Comparison of ENCODE assay signal across 30 mouse cellular contexts in the genomic region with DNA sequence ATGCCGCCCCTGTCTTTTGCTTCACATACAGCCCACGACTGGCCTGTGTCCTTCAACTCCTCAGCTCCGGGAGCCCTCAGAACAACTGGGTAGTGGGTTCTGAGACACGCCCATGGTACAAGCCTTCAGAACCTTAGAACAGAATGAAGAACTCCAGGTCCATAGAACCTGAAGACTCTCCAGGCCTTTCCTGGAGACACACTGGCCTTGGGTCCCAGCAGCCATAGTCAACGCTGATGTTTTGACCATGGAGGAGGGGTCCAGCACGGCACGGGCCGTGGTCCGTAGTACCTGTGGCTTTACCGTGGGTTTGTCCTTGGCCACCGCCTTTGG. TPM values are rescaled to one million over a fixed set of nuclear protein-coding genes. Genes with fewer than 3 reads are reported as not detected.
DNase-seq lines count a peak whose midpoint lies in the region; ATAC-seq lines count a peak whose summit lies in the region.
"Had no signal": no experiment of that assay in that cellular context is flagged by ENCODE, and none has a peak within 500 bp of the region (broad histone marks: within the 10 kb centered on the region; RNA-seq: fewer than 3 reads in every experiment).

A gene (minus strand): TSS at position 101 of the 333 bp plus-strand sequence.

- H3K9ac ChIP-seq in forebrain, embryonic 13.5 days, result 0 out of 2 replicates have a peak within 1 kb of the TSS, but pooled peaks have one; percentile 34
- H3K9ac ChIP-seq in forebrain, embryonic 16.5 days (replicated peaks; ENCODE audit: low read depth, low read length), result no peak within 1 kb of the TSS
- H3K9ac ChIP-seq in midbrain, embryonic 16.5 days (ENCODE audit: low read depth, low read length), result no peak within 1 kb of the TSS
- H3K9ac ChIP-seq in intestine, embryonic 15.5 days, result no peak within 1 kb of the TSS
- H3K9ac ChIP-seq: embryonic facial prominence, embryonic 12.5 days; forebrain, embryonic 15.5 days; heart, embryonic 12.5 days; liver, postnatal 0 days had no signal

- H3K27ac ChIP-seq in forebrain, embryonic 13.5 days, result no peak within 1 kb of the TSS
- H3K27ac ChIP-seq in forebrain, embryonic 16.5 days (ENCODE audit: low read length), result no peak within 1 kb of the TSS
- H3K27ac ChIP-seq in midbrain, embryonic 10.5 days (replicated peaks), result peak within 1 kb of the TSS; percentile 38; the same call in 1 of the 2 replicates
- H3K27ac ChIP-seq in midbrain, embryonic 16.5 days (ENCODE audit: low read length), result no peak within 1 kb of the TSS
- H3K27ac ChIP-seq in intestine, embryonic 15.5 days, result peak within 1 kb of the TSS; percentile 62
- H3K27ac ChIP-seq: embryonic facial prominence, embryonic 12.5 days; forebrain, embryonic 15.5 days; hindbrain, postnatal 0 days; left cerebral cortex, adult 2 months; macrophage had no signal

- H3K27me3 ChIP-seq in forebrain, embryonic 13.5 days, result 0 out of 2 replicates have a peak, but pooled peaks cover 5% of the 10 kb centered on the region
- H3K27me3 ChIP-seq in forebrain, embryonic 16.5 days (replicated peaks; ENCODE audit: control insufficient read depth, insufficient read depth, low read length), result no peaks in the 10 kb centered on the region
- H3K27me3 ChIP-seq in midbrain, embryonic 10.5 days (ENCODE audit: low read depth, poor library complexity, severe bottlenecking), result peaks cover 10% of the 10 kb centered on the region; the same call in 1 of the 2 replicates
- no peaks in the 10 kb centered on the region for H3K27me3 ChIP-seq in midbrain, embryonic 16.5 days (ENCODE audit: control insufficient read depth, insufficient read depth, low read depth, low read length)
- no peaks in the 10 kb centered on the region for H3K27me3 ChIP-seq in intestine, embryonic 15.5 days (replicated peaks)
- H3K27me3 ChIP-seq: embryonic facial prominence, embryonic 12.5 days; forebrain, embryonic 15.5 days had no signal

- intact Hi-C loops in heart, postnatal 10 days (cut with DNase I), result no loop called here

- no peaks in the 10 kb centered on the region for H3K4me1 ChIP-seq in forebrain, embryonic 13.5 days
- H3K4me1 ChIP-seq in forebrain, embryonic 16.5 days (replicated peaks; ENCODE audit: control insufficient read depth, insufficient read depth, low read length), result no peaks in the 10 kb centered on the region
- H3K4me1 ChIP-seq in midbrain, embryonic 10.5 days, result peaks cover 19% of the 10 kb centered on the region
- no peaks in the 10 kb centered on the region for H3K4me1 ChIP-seq in midbrain, embryonic 16.5 days (ENCODE audit: control insufficient read depth, insufficient read depth, low read length)
- H3K4me1 ChIP-seq in intestine, embryonic 15.5 days (replicated peaks), result peaks cover 9% of the 10 kb centered on the region
- H3K4me1 ChIP-seq: embryonic facial prominence, embryonic 12.5 days; forebrain, embryonic 15.5 days had no signal

- no peak for DNase-seq in midbrain, embryonic 10.5 days (ENCODE audit: low spot score)
- no peak for DNase-seq in heart, postnatal 10 days
- DNase-seq in cerebellum, adult 11 months, result no peak
- DNase-seq: adrenal gland, adult 2 months; cerebellum, adult 18-20 months; cerebellum, postnatal 14 days; gastrocnemius, postnatal 10 days; heart, postnatal 14 days; kidney, adult 2 months; layer of hippocampus, adult 9-11 months; liver, postnatal 0 days; right cerebral cortex, adult 18-20 months; thymus, postnatal 25 days had no signal

- H3K4me2 ChIP-seq in forebrain, embryonic 13.5 days, result no peak within 1 kb of the TSS
- no peak within 1 kb of the TSS for H3K4me2 ChIP-seq in forebrain, embryonic 16.5 days (ENCODE audit: low read length)
- H3K4me2 ChIP-seq in midbrain, embryonic 16.5 days (ENCODE audit: low read length), result no peak within 1 kb of the TSS
- H3K4me2 ChIP-seq in intestine, embryonic 15.5 days (replicated peaks), result peak within 1 kb of the TSS; percentile 35
- H3K4me2 ChIP-seq: embryonic facial prominence, embryonic 12.5 days; forebrain, embryonic 15.5 days; heart, embryonic 12.5 days; liver, embryonic 11.5 days had no signal

- no peak for ATAC-seq in forebrain, embryonic 13.5 days
- ATAC-seq in forebrain, embryonic 16.5 days, result no peak
- no peak for ATAC-seq in midbrain, embryonic 16.5 days
- ATAC-seq in intestine, embryonic 15.5 days, result no peak
- ATAC-seq: forebrain, embryonic 15.5 days; hindbrain, postnatal 0 days; liver, postnatal 0 days; lung, postnatal 0 days; Patski had no signal

- 80% methylated on average over 11 of the region's 11 CpGs for WGBS in forebrain, embryonic 13.5 days
- WGBS in forebrain, embryonic 16.5 days, result 81% methylated on average over 11 of the region's 11 CpGs
- WGBS in midbrain, embryonic 10.5 days, result 81% methylated on average over 11 of the region's 11 CpGs
- 79% methylated on average over 11 of the region's 11 CpGs for WGBS in midbrain, embryonic 16.5 days
- WGBS in intestine, embryonic 15.5 days, result 87% methylated on average over 11 of the region's 11 CpGs

- H3K9me3 ChIP-seq in forebrain, embryonic 13.5 days (replicated peaks), result no peaks in the 10 kb centered on the region
- no peaks in the 10 kb centered on the region for H3K9me3 ChIP-seq in forebrain, embryonic 16.5 days (ENCODE audit: control insufficient read depth, low read length)
- H3K9me3 ChIP-seq in midbrain, embryonic 10.5 days (replicated peaks), result no peaks in the 10 kb centered on the region
- no peaks in the 10 kb centered on the region for H3K9me3 ChIP-seq in midbrain, embryonic 16.5 days (replicated peaks; ENCODE audit: control insufficient read depth, low read length, poor library complexity, severe bottlenecking)
- H3K9me3 ChIP-seq in intestine, embryonic 15.5 days, result no peaks in the 10 kb centered on the region
- H3K9me3 ChIP-seq: embryonic facial prominence, embryonic 12.5 days; forebrain, embryonic 15.5 days; G1E; heart, embryonic 12.5 days had no signal

- H3K4me3 ChIP-seq in forebrain, embryonic 13.5 days, result no peak within 1 kb of the TSS
- H3K4me3 ChIP-seq in forebrain, embryonic 16.5 days (replicated peaks; ENCODE audit: low read length), result no peak within 1 kb of the TSS
- no peak within 1 kb of the TSS for H3K4me3 ChIP-seq in midbrain, embryonic 10.5 days
- no peak within 1 kb of the TSS for H3K4me3 ChIP-seq in midbrain, embryonic 16.5 days (ENCODE audit: low read depth, low read length)
- no peak within 1 kb of the TSS for H3K4me3 ChIP-seq in intestine, embryonic 15.5 days (replicated peaks)
- H3K4me3 ChIP-seq: embryonic facial prominence, embryonic 12.5 days; erythroblast, embryonic 14.5 days; forebrain, embryonic 15.5 days; heart, embryonic 12.5 days; left cerebral cortex, adult 2 months had no signal

- H3K36me3 ChIP-seq in forebrain, embryonic 13.5 days (ENCODE audit: poor library complexity, severe bottlenecking), result no peaks in the 10 kb centered on the region
- no peaks in the 10 kb centered on the region for H3K36me3 ChIP-seq in forebrain, embryonic 16.5 days (ENCODE audit: control insufficient read depth, insufficient read depth)
- H3K36me3 ChIP-seq in midbrain, embryonic 10.5 days, result no peaks in the 10 kb centered on the region
- H3K36me3 ChIP-seq in midbrain, embryonic 16.5 days (ENCODE audit: control insufficient read depth, insufficient read depth, low read length), result no peaks in the 10 kb centered on the region
- no peaks in the 10 kb centered on the region for H3K36me3 ChIP-seq in intestine, embryonic 15.5 days
- H3K36me3 ChIP-seq: embryonic facial prominence, embryonic 12.5 days; forebrain, embryonic 15.5 days; G1E; heart, embryonic 12.5 days had no signal

RNA-seq across cellular contexts. Expression of the gene that starts here (rescaled TPM):
- 0.37 and 0.57 TPM in 2 replicates for polyA plus RNA-seq in forebrain, embryonic 13.5 days (2015; fragmentation: Nextera tagmentation; extraction: Ambion mirVana)
- 1.2 and 1.3 TPM in 2 replicates for polyA plus RNA-seq in forebrain, embryonic 16.5 days (2015; fragmentation: Nextera tagmentation; extraction: Ambion mirVana)
- polyA plus RNA-seq in midbrain, embryonic 10.5 days (2016; fragmentation: Nextera tagmentation; extraction: Ambion mirVana), result 0.11 and 0.20 TPM in 2 replicates
- polyA plus RNA-seq in midbrain, embryonic 16.5 days (2015; fragmentation: Nextera tagmentation; extraction: Ambion mirVana), result 0.96 and 0.98 TPM in 2 replicates
- 1.6 and 1.9 TPM in 2 replicates for polyA plus RNA-seq in intestine, embryonic 15.5 days (2015; fragmentation: Nextera tagmentation; extraction: Ambion mirVana)
- total RNA-seq in heart, postnatal 10 days (2021), result under 1 TPM; 0.43 to 0.57 TPM
- total RNA-seq: granulocyte monocyte progenitor cell, adult 5-6 weeks; left cerebral cortex, postnatal 36 days had no signal
- polyA plus RNA-seq: erythroblast, embryonic 14.5 days; G1E; liver, embryonic 11.5 days; macrophage had no signal

Comparison
In these comparisons a context has a peak if more than half of its experiments do, and no peak if none do; other contexts are left out.
1. H3K27ac ChIP-seq: peak in midbrain, embryonic 10.5 days (single experiment) and intestine, embryonic 15.5 days (single experiment); none in forebrain, embryonic 13.5 days (single experiment), forebrain, embryonic 16.5 days (single experiment) and midbrain, embryonic 16.5 days (single experiment).